Mouse (Mus musculus): ENCODE data around the gene S100a4.

S100a4 gene

DNA sequence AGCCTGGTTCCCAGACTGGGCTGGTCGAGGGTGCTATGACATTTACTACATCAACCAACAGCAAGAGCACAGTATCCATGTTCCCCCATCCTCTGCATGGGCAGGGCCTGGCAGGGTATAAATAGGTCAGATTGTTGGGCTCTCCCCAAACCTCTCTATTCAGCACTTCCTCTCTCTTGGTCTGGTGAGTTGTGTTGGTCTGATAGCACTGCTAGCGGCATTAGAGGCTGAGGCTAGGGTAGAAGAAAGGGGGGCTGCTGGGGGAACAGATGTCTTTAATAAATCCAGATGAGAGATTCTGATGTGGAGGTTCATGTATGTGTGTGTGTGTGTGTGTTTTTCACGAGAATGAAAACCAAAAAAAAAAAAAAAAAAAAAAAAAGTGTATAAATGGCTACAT, at the start of gene S100a4:
Gene S100a4 (plus strand): TSS at position 149 of the 400 bp plus-strand sequence.
- TF ChIP-seq GATA4 (IDR thresholded peaks at IDR 0.05; ENCODE audit: insufficient replicate concordance, low read length), result no peak

DNA sequence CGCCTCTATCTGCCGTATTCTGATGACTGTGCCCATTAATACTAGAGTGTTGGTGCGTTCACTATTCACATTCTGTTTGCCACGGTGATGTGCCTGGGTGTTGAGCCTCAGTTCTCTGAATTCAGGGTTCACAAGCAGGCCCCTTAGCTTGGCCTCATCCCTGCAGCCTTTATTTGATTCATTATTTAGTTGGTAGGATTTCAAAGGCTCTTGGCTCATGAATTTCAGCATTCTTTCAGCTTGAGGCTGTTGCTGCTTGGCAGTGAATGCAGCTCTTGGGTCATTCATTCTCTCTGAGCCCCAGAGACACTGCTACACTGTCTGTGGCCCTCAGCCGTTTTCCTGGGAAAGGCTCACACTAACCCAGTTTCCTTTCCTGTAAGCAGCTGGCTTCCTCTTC, 47.6 kb upstream of the S100a4 start:
- TF ChIP-seq GATA4 (IDR thresholded peaks at IDR 0.05; ENCODE audit: insufficient replicate concordance, low read length), result no peak

GRCm38 (mm10) chr3:90560008-90560628, 43.5 kb upstream of the S100a4 start, which contains the start of gene S100a3:
TSS of gene S100a3 (plus strand) at chr3:90560578.
- no peak for TF ChIP-seq GATA4 (IDR thresholded peaks at IDR 0.05; ENCODE audit: insufficient replicate concordance, low read length)

DNA sequence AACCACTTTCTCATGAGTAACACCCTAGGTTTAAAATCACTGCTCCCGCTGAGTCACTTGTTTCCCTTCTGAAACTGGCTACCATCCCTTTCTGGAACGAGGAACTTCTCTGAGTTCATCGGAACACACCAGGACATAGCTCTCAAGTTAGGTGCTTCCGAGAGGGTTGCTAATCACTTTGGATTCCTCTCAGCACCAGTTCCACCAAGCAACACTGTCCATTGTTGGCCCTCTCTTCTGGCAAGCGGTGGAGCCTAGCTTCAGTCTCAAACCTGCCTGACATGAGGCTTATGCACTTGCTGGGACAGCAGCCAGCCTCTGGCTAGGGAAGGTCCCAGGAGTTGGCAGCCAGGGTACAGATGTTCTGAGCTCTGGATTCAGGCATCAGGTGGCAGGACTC, 28.9 kb upstream of the S100a4 start:
- TF ChIP-seq GATA4 (IDR thresholded peaks at IDR 0.05; ENCODE audit: insufficient replicate concordance, low read length), result no peak

DNA sequence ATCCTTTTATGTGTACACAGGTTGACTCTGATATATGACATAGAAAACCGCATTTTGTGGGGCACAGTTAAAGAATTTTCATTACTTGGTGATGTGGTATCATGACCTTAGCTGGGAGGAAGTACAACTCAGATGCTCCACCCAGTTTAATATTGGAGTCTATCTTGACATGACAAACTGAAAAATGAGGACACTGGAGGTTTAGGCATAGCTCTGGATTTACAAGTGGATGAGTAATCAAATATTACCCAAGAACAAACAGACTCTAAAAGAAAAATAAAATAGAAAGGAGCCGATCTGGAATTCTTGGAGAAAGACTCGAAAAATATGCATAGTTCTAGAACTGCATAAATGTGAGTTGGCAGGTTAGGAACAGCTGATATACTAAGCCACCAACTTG, 28.3 kb upstream of the S100a4 start:
- TF ChIP-seq GATA4 (IDR thresholded peaks at IDR 0.05; ENCODE audit: insufficient replicate concordance, low read length), result no peak

DNA sequence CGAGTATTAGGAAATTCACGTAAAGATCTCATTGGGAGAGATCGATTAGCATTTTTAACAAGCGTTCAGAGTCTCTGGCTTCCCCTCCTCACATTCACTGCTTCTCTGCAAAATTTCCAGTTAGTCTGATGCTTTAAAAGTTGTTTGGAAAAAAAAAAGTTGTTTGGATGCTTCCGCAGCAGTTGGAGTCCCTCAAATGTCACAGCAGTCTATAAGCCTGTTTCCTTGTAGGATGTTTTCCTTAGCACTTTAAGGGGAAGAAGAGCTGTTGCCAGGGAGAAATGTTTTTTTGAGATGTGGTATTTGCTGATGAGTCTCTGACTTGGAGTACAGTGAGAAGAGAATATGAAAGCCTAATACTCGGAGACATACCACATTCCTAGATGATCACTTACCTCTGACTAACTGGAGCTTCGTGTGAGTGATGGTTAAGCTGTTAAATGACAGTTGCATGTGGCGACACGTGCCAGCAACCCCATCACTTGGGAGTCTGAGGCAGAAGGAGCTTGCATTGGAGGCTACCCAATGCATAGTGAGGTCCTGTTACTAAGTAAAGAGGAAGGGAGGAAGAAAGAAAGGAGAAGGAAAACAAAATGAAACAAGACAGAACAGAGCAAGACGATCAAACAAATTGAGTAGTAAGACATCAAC, 27.1 kb upstream of the S100a4 start:
- TF ChIP-seq GATA4 (IDR thresholded peaks at IDR 0.05; ENCODE audit: insufficient replicate concordance, low read length), result no peak

- no peak for TF ChIP-seq GATA4 (IDR thresholded peaks at IDR 0.05; ENCODE audit: insufficient replicate concordance, low read length)
These were observed 24.1 kb upstream of the S100a4 start for GRCm38 (mm10) chr3:90579433-90579832.

DNA sequence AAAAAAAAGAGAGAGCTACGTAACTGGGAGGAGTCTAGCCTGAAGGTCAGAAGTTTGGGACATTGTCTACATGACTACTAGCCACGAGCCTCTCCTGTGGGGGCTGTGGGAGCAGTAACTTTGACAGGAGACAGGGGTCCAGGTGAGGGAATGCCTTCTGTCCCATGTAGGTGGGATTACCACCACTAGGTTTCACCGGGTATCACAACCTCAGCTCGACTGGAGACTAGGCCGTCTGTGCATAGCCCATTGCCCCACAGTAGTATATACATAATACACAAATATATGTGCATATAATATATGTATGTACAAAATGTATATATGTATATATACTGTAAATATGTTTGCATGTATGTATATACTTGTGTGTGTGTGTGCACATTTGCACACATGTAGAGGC, 22.4 kb upstream of the S100a4 start:
- TF ChIP-seq GATA4 (IDR thresholded peaks at IDR 0.05; ENCODE audit: insufficient replicate concordance, low read length), result no peak

GRCm38 (mm10) chr3:90582156-90582555, 21.4 kb upstream of the S100a4 start:
- TF ChIP-seq GATA4 (IDR thresholded peaks at IDR 0.05; ENCODE audit: insufficient replicate concordance, low read length), result no peak

GRCm38 (mm10) chr3:90582556-90582955, 21.0 kb upstream of the S100a4 start:
- TF ChIP-seq GATA4 (IDR thresholded peaks at IDR 0.05; ENCODE audit: insufficient replicate concordance, low read length), result no peak

GRCm38 (mm10) chr3:90583893-90584292, 19.7 kb upstream of the S100a4 start:
- TF ChIP-seq GATA4 (IDR thresholded peaks at IDR 0.05; ENCODE audit: insufficient replicate concordance, low read length), result no peak

DNA sequence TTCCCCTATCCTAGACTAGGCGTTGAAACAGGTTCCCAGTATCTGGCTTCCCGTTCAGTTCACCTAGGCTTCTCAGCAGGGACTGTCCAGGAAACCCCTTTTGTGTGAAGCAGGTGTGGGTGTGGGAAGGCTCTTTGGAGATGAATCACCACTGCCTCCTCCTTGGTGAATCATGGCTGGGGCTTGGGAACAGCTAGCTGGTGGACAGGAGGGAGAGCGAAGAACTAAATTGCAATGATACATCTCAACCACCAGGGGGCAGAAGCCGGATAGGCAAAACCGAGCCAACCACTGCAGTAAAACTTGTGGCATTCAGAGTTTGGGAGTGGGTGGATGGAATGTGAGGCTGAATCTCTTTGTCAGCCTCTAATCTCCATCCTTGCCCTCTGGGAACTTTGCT, 18.0 kb upstream of the S100a4 start:
- no peak for TF ChIP-seq GATA4 (IDR thresholded peaks at IDR 0.05; ENCODE audit: insufficient replicate concordance, low read length)

DNA sequence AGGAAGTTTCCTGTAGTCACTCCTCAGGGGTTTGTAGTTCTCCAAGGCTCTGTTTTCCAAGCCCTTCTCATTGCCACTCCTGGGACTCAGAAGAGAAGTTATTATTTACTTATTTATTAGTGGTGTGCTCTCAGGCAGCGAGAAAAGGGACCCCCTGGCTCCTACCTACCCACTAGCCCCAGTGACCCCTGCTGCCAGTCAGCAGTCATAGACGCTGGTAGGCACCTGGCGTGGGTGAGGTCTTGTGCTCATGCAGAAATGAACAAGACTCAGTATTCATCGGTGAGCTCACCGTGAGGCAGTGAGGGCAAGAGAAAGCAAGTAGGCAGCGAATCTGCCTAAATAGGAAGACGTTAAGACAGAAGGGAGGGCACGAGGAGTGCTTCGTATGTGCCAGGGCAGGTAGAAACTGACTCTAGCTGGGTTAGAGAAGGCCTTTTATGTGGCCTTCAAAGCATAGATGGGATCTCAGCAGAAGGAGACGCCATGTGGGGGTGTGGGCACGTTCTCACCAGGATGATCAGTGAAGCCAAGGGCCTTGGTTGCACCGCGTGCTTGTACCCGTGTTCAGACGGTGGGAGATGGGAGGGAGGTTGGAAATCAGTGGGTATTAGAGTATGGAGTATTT, 17.4 kb upstream of the S100a4 start:
- no peak for TF ChIP-seq GATA4 (IDR thresholded peaks at IDR 0.05; ENCODE audit: insufficient replicate concordance, low read length)

DNA sequence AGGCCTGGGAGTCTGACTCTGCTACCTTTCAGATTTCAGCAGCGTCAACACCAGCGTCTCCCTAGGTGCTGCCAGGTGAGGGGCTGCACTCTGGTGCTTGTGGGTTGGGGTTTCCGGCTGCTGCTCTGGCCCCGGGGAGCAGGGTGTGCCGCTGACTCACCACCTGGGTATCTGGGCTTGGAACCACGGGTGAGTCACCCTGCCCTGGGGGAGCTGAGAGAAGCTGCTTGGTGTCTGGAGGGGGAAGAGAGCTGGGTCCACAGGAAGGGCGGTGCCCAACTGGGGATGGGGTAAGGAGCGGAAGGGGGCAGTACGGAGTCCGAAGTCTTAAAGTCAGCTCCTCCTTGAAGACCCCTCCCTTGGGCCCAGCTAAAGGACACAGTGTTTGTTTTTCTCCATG, 16.7 kb upstream of the S100a4 start:
- no peak for TF ChIP-seq GATA4 (IDR thresholded peaks at IDR 0.05; ENCODE audit: insufficient replicate concordance, low read length)

DNA sequence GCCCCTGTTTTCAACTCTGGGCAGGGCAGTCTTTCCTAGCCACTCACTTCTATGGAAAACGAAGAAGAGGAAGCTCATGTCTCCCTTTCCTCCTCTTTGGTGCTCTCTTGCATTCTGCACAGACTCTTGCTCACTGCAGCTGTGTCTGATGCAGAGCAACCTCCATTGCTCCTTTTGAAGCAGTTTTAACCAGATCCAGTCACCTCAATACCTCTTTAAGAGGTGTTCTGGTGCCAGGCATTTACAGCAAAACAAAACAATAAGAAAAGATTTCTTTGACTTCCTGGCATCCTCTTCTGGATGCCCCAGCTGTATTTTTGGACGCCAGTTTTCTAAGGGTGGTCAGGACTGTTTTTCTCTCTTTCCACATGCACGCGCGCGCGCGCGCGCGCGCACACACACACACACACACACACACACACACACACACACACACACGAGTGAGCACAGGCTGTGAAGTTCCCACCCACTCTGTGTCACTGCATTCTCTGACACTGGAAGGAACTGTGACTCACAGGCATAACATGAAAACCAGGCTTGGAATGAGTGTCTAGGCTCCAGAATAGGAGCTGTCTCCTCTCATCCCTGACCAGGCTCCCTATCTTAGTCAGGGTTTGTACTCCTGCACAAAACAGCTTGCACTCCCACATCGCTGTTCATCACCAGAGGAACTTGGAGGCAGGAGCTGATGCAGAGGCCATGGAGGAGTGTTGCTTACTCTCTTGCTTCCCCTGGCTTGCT, 16.0 kb upstream of the S100a4 start:
- no peak for TF ChIP-seq GATA4 (IDR thresholded peaks at IDR 0.05; ENCODE audit: insufficient replicate concordance, low read length)

GRCm38 (mm10) chr3:90589390-90589789, 14.2 kb upstream of the S100a4 start:
- TF ChIP-seq GATA4 (IDR thresholded peaks at IDR 0.05; ENCODE audit: insufficient replicate concordance, low read length), result no peak

Measured in liver, adult (tissue).